Mouse (Mus musculus): Measurements from ENCODE around the gene Rasl10b.
A peak's percentile ranks its signal among the peaks of the same experiment; 100 is the strongest.

The Rasl10b gene

DNA sequence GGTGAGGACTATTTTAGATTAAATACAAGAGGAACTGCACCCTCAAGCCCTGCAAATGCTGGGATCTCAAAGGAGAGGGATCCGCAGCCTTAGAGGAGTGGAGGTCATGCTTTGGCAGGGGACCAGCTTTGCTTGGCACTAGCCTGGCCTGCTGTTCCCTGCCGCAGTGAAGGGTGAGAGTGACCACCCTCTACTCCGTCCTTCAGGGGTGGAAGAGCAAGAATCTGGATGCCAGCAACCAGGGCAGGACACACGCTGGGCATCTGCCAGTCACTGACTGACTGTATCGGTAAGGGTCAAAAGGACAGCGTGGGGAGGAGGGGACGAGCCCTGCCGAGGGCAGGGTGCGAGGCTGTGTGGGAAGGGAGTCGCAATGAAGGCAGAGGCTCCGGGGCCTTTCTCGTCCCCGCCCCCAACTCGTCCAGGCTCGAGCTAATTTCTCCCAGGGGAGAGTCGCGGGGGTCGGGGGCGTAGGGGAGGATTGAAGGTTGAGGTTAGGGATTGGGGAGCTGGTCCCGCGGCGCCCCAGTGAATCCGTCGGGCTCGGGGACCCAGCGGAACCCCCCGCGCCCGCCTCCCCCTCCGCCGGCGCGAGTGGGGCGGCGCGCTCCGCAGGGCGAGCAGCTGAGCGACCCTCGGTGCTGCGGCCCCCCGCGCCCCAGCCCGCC lies at the start of gene Rasl10b:
TSS of gene Rasl10b (plus strand) at position 51 of the 668 bp plus-strand sequence.
- no peak for DNase-seq (ENCODE audit: low read depth in 2 of 2, low spot score in 2 of 2)

- no peak for DNase-seq (ENCODE audit: low read depth in 2 of 2, low spot score in 2 of 2)
Measured at GRCm38 (mm10) chr11:83364656-83365055, 44.3 kb upstream of the Rasl10b start.

DNA sequence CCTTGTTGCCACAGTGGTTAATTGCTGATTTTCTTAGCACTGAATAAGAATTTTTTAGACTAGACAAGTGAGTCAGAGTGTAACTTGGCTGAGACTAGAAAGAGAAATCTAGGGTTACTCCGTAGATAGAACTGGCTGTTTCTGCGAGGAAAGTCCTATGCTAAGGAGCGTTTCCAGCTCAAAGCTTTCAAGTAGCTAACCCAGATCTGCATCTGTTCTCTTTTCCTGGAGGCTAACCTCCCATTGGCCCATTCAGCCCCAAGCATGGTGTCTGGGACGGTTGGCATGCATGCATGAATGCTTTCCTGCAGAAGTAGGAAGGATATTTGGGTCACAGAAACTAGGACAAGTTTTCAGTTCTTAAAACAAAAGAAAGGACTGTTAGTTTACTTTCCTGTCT lies 37.7 kb upstream of the Rasl10b start:
- no peak for DNase-seq (ENCODE audit: low read depth in 2 of 2, low spot score in 2 of 2)

DNA sequence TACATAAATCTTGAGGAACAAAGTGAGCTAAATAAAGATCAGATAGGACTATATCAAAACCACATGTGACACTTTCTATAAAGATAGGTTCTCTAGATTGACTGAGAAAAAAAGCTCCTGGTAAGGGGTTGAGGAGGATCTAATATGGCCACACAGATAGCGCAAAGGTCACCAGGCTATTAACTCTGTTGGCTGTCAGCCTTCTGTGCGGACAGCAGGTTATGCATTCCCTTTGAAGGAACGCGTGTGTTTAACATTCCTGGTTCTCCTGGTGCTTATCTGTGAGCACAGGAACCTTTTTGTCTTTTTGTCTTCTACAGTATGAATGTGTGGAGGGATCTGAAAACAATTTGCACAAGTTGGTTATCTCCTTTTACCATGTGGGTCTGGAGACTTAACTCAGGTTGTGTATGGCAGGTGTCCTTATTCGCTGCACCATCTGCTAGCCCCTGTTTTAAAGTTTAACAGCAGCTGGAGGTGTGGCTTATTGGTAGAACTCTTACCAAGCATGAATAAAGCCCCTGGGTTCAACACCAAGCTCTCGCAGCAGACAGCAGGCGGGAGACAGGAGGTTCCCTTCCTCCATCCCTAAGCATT lies 29.1 kb upstream of the Rasl10b start:
- DNase-seq (ENCODE audit: low read depth in 2 of 2, low spot score in 2 of 2) = no peak

GRCm38 (mm10) chr11:83382876-83383531 lies 25.9 kb upstream of the Rasl10b start:
- DNase-seq (ENCODE audit: low read depth in 2 of 2, low spot score in 2 of 2) = no peak

DNA sequence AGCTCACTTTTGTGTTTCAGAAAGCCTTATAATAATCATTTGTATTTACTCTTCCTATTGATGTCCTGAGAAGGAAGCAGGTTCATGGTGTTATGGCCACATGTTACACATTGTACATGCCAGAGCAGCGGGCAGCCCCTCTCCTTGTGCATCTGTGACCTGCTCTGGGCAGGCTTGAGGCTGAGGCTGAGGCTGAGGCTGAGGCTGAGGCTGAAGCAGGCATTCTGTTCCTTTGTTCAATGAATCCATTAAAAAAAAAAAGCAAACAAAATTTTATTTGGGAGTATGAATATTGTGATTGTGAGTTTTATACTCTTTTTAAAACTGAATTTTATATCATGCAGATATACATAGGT lies 25.4 kb upstream of the Rasl10b start:
- no peak for DNase-seq (ENCODE audit: low read depth in 2 of 2, low spot score in 2 of 2)

GRCm38 (mm10) chr11:83393062-83393461 lies 15.9 kb upstream of the Rasl10b start:
- no peak for DNase-seq (ENCODE audit: low read depth in 2 of 2, low spot score in 2 of 2)

GRCm38 (mm10) chr11:83394802-83395439 lies 14.0 kb upstream of the Rasl10b start:
- DNase-seq (ENCODE audit: low read depth in 2 of 2, low spot score in 2 of 2) = no peak

DNA sequence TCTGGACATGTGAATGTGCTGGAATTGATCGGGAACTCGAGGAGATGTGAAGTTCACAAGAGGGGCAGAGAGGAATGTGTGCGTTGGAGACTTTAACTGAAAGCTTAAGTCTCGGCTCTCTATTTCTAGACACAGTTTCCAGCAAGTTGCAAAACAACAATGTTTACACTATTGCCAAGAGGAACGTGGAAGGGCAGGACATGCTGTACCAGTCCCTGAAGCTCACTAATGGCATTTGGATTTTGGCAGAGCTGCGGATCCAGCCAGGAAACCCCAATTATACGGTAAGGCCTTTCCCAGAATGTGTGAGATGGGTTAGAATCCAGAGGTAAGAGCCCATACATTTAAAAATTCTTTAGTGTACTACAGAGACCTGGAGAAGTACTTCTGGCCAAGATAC lies 11.3 kb upstream of the Rasl10b start:
- DNase-seq (ENCODE audit: low read depth in 2 of 2, low spot score in 2 of 2) = no peak

- no peak for DNase-seq (ENCODE audit: low read depth in 2 of 2, low spot score in 2 of 2)
Measured at GRCm38 (mm10) chr11:83398724-83399123, 10.2 kb upstream of the Rasl10b start.

GRCm38 (mm10) chr11:83403787-83404186 lies 5.2 kb upstream of the Rasl10b start:
- no peak for DNase-seq (ENCODE audit: low read depth in 2 of 2, low spot score in 2 of 2)

- no peak for DNase-seq (ENCODE audit: low read depth in 2 of 2, low spot score in 2 of 2)
Measured at GRCm38 (mm10) chr11:83406391-83406790, 2.5 kb upstream of the Rasl10b start.

DNA sequence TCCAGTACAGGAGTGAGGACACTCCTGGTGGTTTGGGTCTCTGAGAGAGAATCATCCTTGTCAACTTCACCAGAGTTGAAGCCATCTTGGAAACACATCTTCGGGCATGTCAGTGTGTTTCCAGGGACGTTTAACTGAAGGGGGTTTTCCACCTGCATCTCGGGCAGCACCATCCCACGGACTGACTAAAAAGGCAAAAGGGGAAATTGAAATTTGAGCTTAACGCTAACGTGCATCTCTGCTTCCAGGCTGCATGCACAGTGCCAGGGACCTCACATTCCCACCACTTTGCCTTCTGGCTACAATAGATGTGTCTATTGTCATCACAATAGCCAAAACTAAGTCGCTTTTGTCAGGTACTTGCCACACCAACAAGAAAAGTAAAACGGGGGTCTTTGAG lies 695 bp upstream of the Rasl10b start:
- no peak for DNase-seq (ENCODE audit: low read depth in 2 of 2, low spot score in 2 of 2)

GRCm38 (mm10) chr11:83409792-83410291 lies 905 bp downstream of the Rasl10b start:
- no peak for DNase-seq (ENCODE audit: low read depth in 2 of 2, low spot score in 2 of 2)

DNA sequence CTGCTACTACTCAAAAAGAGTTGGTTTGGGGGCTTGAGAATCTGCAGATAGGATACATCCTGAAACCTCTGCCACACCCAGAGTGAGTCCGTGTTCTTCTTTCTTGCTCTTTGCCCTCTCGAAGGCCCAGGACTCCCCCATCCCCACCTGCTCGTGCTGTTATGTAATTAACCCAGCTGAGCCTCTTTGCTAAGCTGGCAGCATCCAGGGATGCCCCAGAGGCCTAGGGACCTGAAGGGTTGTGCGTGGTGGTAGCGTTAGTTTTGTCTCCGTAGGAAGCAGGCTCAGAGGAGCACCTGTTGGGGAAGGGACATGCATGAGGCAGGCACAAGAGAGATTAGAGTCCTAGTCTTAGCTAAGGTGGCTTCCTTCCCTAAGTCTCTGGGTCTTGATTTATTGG lies 1.6 kb downstream of the Rasl10b start:
- no peak for DNase-seq (ENCODE audit: low read depth in 2 of 2, low spot score in 2 of 2)

GRCm38 (mm10) chr11:83417080-83417479 lies 8.1 kb downstream of the Rasl10b start:
- DNase-seq (ENCODE audit: low read depth in 2 of 2, low spot score in 2 of 2) = no peak

- no peak for DNase-seq (ENCODE audit: low read depth in 2 of 2, low spot score in 2 of 2)
Measured at GRCm38 (mm10) chr11:83417708-83418107, 8.8 kb downstream of the Rasl10b start.

DNA sequence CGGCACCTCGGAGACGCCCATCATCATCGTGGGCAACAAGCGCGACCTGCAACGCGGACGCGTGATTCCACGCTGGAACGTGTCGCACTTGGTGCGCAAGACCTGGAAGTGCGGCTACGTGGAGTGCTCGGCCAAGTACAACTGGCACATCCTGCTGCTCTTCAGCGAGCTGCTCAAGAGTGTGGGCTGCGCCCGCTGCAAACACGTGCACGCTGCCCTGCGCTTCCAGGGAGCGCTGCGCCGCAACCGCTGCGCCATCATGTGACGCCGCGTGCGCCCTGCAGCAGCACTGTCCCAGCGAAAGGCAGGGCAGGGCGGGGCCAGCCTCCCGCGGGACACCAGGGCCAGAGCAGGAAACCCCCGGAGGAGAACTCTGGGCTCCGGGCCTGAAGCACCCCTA lies 9.6 kb downstream of the Rasl10b start:
- DNase-seq (ENCODE audit: low read depth in 2 of 2, low spot score in 2 of 2) = no peak

- no peak for DNase-seq (ENCODE audit: low read depth in 2 of 2, low spot score in 2 of 2)
Measured at GRCm38 (mm10) chr11:83420338-83420737, 11.4 kb downstream of the Rasl10b start.

DNA sequence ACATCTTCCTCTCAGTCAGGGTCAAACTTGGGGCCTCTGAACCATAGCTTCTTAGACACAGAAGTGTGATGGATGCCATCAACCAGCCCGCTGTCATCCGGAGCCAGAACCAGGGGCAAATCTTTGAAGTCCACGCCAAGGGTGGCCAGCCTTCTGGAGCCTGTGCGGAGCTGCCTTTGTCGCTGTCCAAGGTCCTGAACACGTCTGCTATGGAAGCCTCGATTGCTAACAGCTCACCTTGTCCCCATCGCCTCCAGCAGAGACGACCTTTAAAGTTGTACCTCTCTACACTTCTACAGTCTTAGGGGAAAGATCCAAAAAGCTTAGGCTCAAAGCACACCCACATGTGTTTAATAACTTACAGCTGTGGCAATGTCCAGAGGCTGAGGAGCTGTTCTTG lies 12.4 kb downstream of the Rasl10b start:
- DNase-seq (ENCODE audit: low read depth in 2 of 2, low spot score in 2 of 2) = peak in 1 of 2 experiments; percentile 39

- peak; percentile 69 for DNase-seq (ENCODE audit: low read depth in 2 of 2, low spot score in 2 of 2)
Measured at GRCm38 (mm10) chr11:83424681-83425080, 15.7 kb downstream of the Rasl10b start.

DNA sequence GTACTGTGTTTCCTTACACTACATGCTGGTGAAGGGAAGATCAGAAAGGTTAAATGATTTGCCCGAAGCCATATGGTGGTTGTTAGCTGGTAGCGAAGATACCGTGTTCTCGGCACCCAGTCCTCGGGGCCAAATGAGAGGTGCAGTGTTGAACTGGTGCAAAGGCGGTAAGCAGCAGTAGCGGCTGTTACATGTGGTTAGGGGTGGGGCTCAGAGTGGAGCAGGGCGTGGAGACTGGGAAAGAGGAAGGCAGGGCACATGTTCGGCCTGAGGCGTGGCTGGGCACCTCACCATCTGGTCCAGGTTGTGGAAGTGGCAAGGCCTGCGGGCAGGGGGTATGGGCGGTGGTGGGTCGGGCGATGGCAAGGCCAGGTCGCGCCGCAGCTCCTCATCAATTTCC lies 18.0 kb downstream of the Rasl10b start:
- DNase-seq (ENCODE audit: low read depth in 2 of 2, low spot score in 2 of 2) = no peak

Measured in CD8-positive naive resting alpha-beta T cell, adult 2 months (primary cell).